Mouse (Mus musculus) CH12.LX (cell line): Measurements from ENCODE around the gene Ank3. TPM values are rescaled to one million over a fixed set of nuclear protein-coding genes. Genes with fewer than 3 reads are reported as not detected.

Experiments
- DNase-seq: peaks from one replicate; pipeline ENCODE4 v3.0.0-alpha.2; 2013; ENCODE audit errors: extremely low read depth
- H3K27ac ChIP-seq: 2 replicates; pipeline ENCODE4 v1.5.1; 2012; ENCODE audit warnings: low read depth, mild to moderate bottlenecking, control low read depth, moderate library complexity; ENCODE audit not compliant: insufficient read depth
- H3K27me3 ChIP-seq: replicated peaks from 2 replicates; pipeline ENCODE3; 2012; ENCODE audit warnings: inconsistent platforms
- H3K36me3 ChIP-seq, 2 experiments: replicated peaks in 1 of 2; 2 replicates each; pipeline versions ENCODE3 to v1.6.1; 2012; ENCODE audit warnings: inconsistent platforms in 1 of 2, low read length in 1 of 2, mild to moderate bottlenecking in 1 of 2, mixed read lengths in 1 of 2, moderate library complexity in 1 of 2; ENCODE audit not compliant: control insufficient read depth in 1 of 2, insufficient read depth in 1 of 2
- H3K4me1 ChIP-seq, 2 experiments: 2 replicates each; pipeline ENCODE4 v1.6.1; 2012; ENCODE audit warnings: inconsistent platforms in 1 of 2, moderate library complexity in 1 of 2; ENCODE audit not compliant: insufficient read depth in 2 of 2, control insufficient read depth in 1 of 2
- H3K4me2 ChIP-seq: 2 replicates; pipeline ENCODE4 v1.6.1; 2012; ENCODE audit warnings: low read depth, mild to moderate bottlenecking, control low read depth; ENCODE audit not compliant: poor library complexity, insufficient read depth, severe bottlenecking
- H3K4me3 ChIP-seq, 3 experiments: fragments of 150-350 bp in 1 of 3; sonication (generic) in 1 of 3; replicated peaks in 1 of 3; 2 replicates each; pipeline versions ENCODE3 to v1.5.1; 2011 to 2012; ENCODE audit warnings: low read depth in 2 of 3, low read length in 2 of 3, mild to moderate bottlenecking in 2 of 3, moderate library complexity in 2 of 3, control low read depth in 1 of 3, improper control_type of control experiment in 1 of 3, inconsistent platforms in 1 of 3, mixed read lengths in 1 of 3; ENCODE audit not compliant: poor library complexity in 1 of 3
- H3K79me2 ChIP-seq: replicated peaks from 2 replicates; pipeline ENCODE4 v1.6.1; 2012; ENCODE audit warnings: mild to moderate bottlenecking, moderate library complexity; ENCODE audit not compliant: control insufficient read depth, poor library complexity, insufficient read depth, severe bottlenecking; ENCODE audit errors: extremely low read depth
- H3K9ac ChIP-seq: 2 replicates; pipeline ENCODE4 v1.6.1; 2012; ENCODE audit warnings: low read depth, mild to moderate bottlenecking, control low read depth, moderate library complexity; ENCODE audit not compliant: insufficient read depth
- H3K9me3 ChIP-seq: replicated peaks from 2 replicates; pipeline ENCODE3; 2012; ENCODE audit warnings: low read length, inconsistent platforms, mixed read lengths
- CTCF ChIP-seq, 2 experiments: IDR thresholded peaks in 1 of 2; conservative IDR thresholded peaks in 1 of 2; 2 replicates each; pipeline ENCODE4 v1.5.1; 2011 to 2012; ENCODE audit warnings: low read depth in 2 of 2, low read length in 2 of 2, improper control_type of control experiment in 1 of 2, inconsistent platforms in 1 of 2, mild to moderate bottlenecking in 1 of 2, moderate library complexity in 1 of 2
- ELF1 ChIP-seq: IDR thresholded peaks from 2 replicates; pipeline ENCODE4 v1.6.1; 2014; ENCODE audit warnings: low read depth, mild to moderate bottlenecking, inconsistent platforms, low read length, improper control_type of control experiment
- EP300 ChIP-seq: IDR thresholded peaks from 2 replicates; pipeline ENCODE4 v1.6.1; 2011; ENCODE audit warnings: low read length, improper control_type of control experiment
- ETS1 ChIP-seq: conservative IDR thresholded peaks from 2 replicates; pipeline ENCODE4 v1.6.1; 2012; ENCODE audit warnings: low read depth, mild to moderate bottlenecking, inconsistent platforms, low read length, improper control_type of control experiment, moderate library complexity
- HCFC1 ChIP-seq: IDR thresholded peaks from 2 replicates; pipeline ENCODE4 v1.6.1; 2012; ENCODE audit warnings: low read depth, mild to moderate bottlenecking, inconsistent platforms, low read length, improper control_type of control experiment
- IRF4 ChIP-seq: IDR thresholded peaks from 2 replicates; pipeline ENCODE4 v1.6.1; 2014; ENCODE audit warnings: low read depth, mild to moderate bottlenecking, inconsistent platforms, low read length, improper control_type of control experiment
- JUND ChIP-seq: conservative IDR thresholded peaks from 2 replicates; pipeline ENCODE4 v1.6.1; 2011; ENCODE audit warnings: low read depth, low read length, improper control_type of control experiment
- MAFK ChIP-seq: IDR thresholded peaks from 2 replicates; pipeline ENCODE4 v1.6.1; 2011; ENCODE audit warnings: low read length, improper control_type of control experiment; ENCODE audit not compliant: insufficient replicate concordance
- MAX ChIP-seq: IDR thresholded peaks from 2 replicates; pipeline ENCODE4 v1.6.1; 2011; ENCODE audit warnings: low read length, improper control_type of control experiment
- MEF2A ChIP-seq: IDR thresholded peaks from 2 replicates; pipeline ENCODE4 v1.6.1; 2014; ENCODE audit warnings: low read depth, mild to moderate bottlenecking, inconsistent platforms, low read length, improper control_type of control experiment, borderline replicate concordance
- NELFE ChIP-seq: IDR thresholded peaks from 2 replicates; pipeline ENCODE4 v1.6.1; 2011; ENCODE audit warnings: low read depth, low read length, improper control_type of control experiment
- POLR2A ChIP-seq: IDR thresholded peaks from 2 replicates; pipeline ENCODE4 v1.6.1; 2011; ENCODE audit warnings: low read depth, mild to moderate bottlenecking, improper control_type of control experiment, low read length
- SMC3 ChIP-seq: IDR thresholded peaks from 2 replicates; pipeline ENCODE4 v1.6.1; 2011; ENCODE audit warnings: low read depth, low read length, improper control_type of control experiment
- USF1 ChIP-seq: IDR thresholded peaks from 2 replicates; pipeline ENCODE4 v1.6.1; 2014; ENCODE audit warnings: low read depth, mild to moderate bottlenecking, inconsistent platforms, low read length, improper control_type of control experiment
- ZC3H11A ChIP-seq: IDR thresholded peaks from 2 replicates; pipeline ENCODE4 v1.6.1; 2012; ENCODE audit warnings: low read depth, mild to moderate bottlenecking, inconsistent platforms, low read length, improper control_type of control experiment
- dilution Hi-C: fragments of 300-500 bp; cut with MboI; formaldehyde crosslinking; loops from 2 replicates; pipeline ENCODE4 v1.14.3; 2020; ENCODE audit warnings: low sequenced_read_pairs; ENCODE audit not compliant: extremely low pct_unique_long_range_greater_than_20kb, extremely low pct_ligation_motif_present
- in situ Hi-C: fragments of 300-500 bp; cut with MboI; formaldehyde crosslinking; loops from 3 replicates; pipeline ENCODE4 v1.14.3; 2019; ENCODE audit warnings: low sequenced_read_pairs, low pct_ligation_motif_present, low pct_unique_long_range_greater_than_20kb, mixed read lengths
- polyA plus RNA-seq: library from polyadenylated mRNA; unstranded; fragments of >175 nt; gene quantifications from 2 replicates; pipeline ENCODE4 v1.2.1, GENCODE M21; 2012; ENCODE audit warnings: low read depth; ENCODE audit not compliant: insufficient read length
- total RNA-seq, 2 experiments: library from RNA; depleted of rRNA; stranded (reverse); fragments of 300-350 nt in 1 of 2; fragments of >200 nt in 1 of 2; gene quantifications; 2 replicates each; pipeline ENCODE4 v1.2.3; 2012 to 2014

Ank3 gene
- total and polyA plus RNA-seq, 3 experiments, result 4.7 to 8.3 (median 6.2) TPM

- dilution Hi-C loops, result no loop called here
- H3K27ac ChIP-seq, result no peak overlapping the region
- DNase-seq, result no peak
Measured at GRCm38 (mm10) chr10:69431101-69431500, 32.5 kb downstream of the Ank3 start.

GRCm38 (mm10) chr10:69435213-69435612 is 36.6 kb downstream of the Ank3 start:
- no peak overlapping the region for H3K4me3 ChIP-seq
- no peak overlapping the region for H3K27ac ChIP-seq
- in situ Hi-C loops, result loop anchor here (25.0 kb wide), 1 partner anchor 352 kb away; no protein-coding TSS in a partner anchor
- no peak overlapping the region for H3K4me2 ChIP-seq
- H3K9me3 ChIP-seq, result no peaks in the 10 kb centered on the region
- H3K36me3 ChIP-seq, result no peaks in the 10 kb centered on the region
- TF ChIP-seq IRF4, result no peak
- TF ChIP-seq NELFE, result no peak
- no peak for TF ChIP-seq MEF2A
- no peak for TF ChIP-seq SMC3
- TF ChIP-seq MAX, result no peak
- no peak for TF ChIP-seq ETS1
- TF ChIP-seq CTCF (conservative IDR thresholded peaks at IDR 0.05 in 1 of 2, IDR thresholded peaks at IDR 0.05 in 1 of 2; ENCODE audit: low read depth in 2 of 2, low read length in 2 of 2), result no peak
- TF ChIP-seq POLR2A, result no peak
- no peak for TF ChIP-seq JUND
- no peak for TF ChIP-seq ELF1
- TF ChIP-seq USF1, result no peak
- no peaks in the 10 kb centered on the region for H3K79me2 ChIP-seq
- no peaks in the 10 kb centered on the region for H3K27me3 ChIP-seq
- no peak for DNase-seq
- dilution Hi-C loops, result no loop called here
- no peaks in the 10 kb centered on the region for H3K4me1 ChIP-seq
- no peak overlapping the region for H3K9ac ChIP-seq

More at GRCm38 (mm10) chr10:69431101-69431500, 32.5 kb downstream of the Ank3 start:
- H3K4me2 ChIP-seq, result no peak overlapping the region
- TF ChIP-seq NELFE (no peak), CTCF (conservative IDR thresholded peaks at IDR 0.05 in 1 of 2, IDR thresholded peaks at IDR 0.05 in 1 of 2; ENCODE audit: low read depth in 2 of 2, low read length in 2 of 2) (no peak), POLR2A (no peak), ELF1 (no peak), EP300 (no peak), HCFC1 (no peak), MAFK (no peak), JUND (no peak), ZC3H11A (no peak)
- H3K79me2 ChIP-seq, result no peaks in the 10 kb centered on the region
- no peaks in the 10 kb centered on the region for H3K27me3 ChIP-seq
- in situ Hi-C loops, result loop anchor here (25.0 kb wide), 1 partner anchor 356 kb away; no protein-coding TSS in a partner anchor
- H3K9me3 ChIP-seq, result no peaks in the 10 kb centered on the region
- H3K36me3 ChIP-seq, result no peaks in the 10 kb centered on the region
- H3K9ac ChIP-seq, result no peak overlapping the region
- H3K4me3 ChIP-seq, result no peak overlapping the region
- no peaks in the 10 kb centered on the region for H3K4me1 ChIP-seq
